Mouse (Mus musculus) B cell, adult 62 days (primary cell): ENCODE measurements around the gene Gm18336. TPM values are rescaled to one million over a fixed set of nuclear protein-coding genes. Genes with fewer than 3 reads are reported as not detected.

Experiments used
- total RNA-seq: library from RNA; stranded (reverse); gene quantifications from 4 replicates; pipeline ENCODE4 v1.2.4, GENCODE M21; 2023

The Gm18336 gene
- not detected in 4 replicates for total RNA-seq

GRCm38 (mm10) chrX:73398636-73399035, at the start of gene Gm18336:
TSS of gene Gm18336 (minus strand) at chrX:73398736.

GRCm38 (mm10) chrX:73435252-73435651, 36.7 kb upstream of the Gm18336 start, which contains the start of gene Trex2:
TSS of gene Trex2 (minus strand) at chrX:73435344.

GRCm38 (mm10) chrX:73410880-73411517, 12.5 kb upstream of the Gm18336 start, which contains the start of gene Zfp92:
TSS of gene Zfp92 (plus strand) at chrX:73411096.

Other genes starting within 250 kb of the Gm18336 start
- gene Xlr5b, start 249.9 kb downstream of the Gm18336 start, total RNA-seq, result not detected in 4 replicates
- 0.19 TPM in 1 of 4 replicates, not detected in the others for gene DXBay18, start 249.3 kb downstream of the Gm18336 start, total RNA-seq
- gene Spin2d, start 221.7 kb downstream of the Gm18336 start, total RNA-seq, result not detected in 4 replicates
- gene Xlr3b, start 206.5 kb downstream of the Gm18336 start, total RNA-seq, result 10.5 to 33.8 TPM (median 14.1 TPM) in 4 replicates
- gene Xlr4b, start 184.4 kb downstream of the Gm18336 start, total RNA-seq, result 30.2 to 40.7 TPM (median 39.6 TPM) in 4 replicates
- 12.5 to 13.9 TPM (median 12.7 TPM) in 4 replicates for gene F8a, start 170.4 kb downstream of the Gm18336 start, total RNA-seq
- 9.2 to 15.8 TPM (median 13.4 TPM) in 4 replicates for gene Xlr4c, start 155.6 kb downstream of the Gm18336 start, total RNA-seq
- gene Xlr3c, start 133.3 kb downstream of the Gm18336 start, total RNA-seq, result not detected in 4 replicates
- not detected in 4 replicates for gene Xlr5a, start 105.8 kb downstream of the Gm18336 start, total RNA-seq
- not detected in 4 replicates for gene Xlr5c, start 105.8 kb downstream of the Gm18336 start, total RNA-seq
- not detected in 4 replicates for gene Gm45015, start 61.9 kb downstream of the Gm18336 start, total RNA-seq
- gene Zfp275, start 56.1 kb downstream of the Gm18336 start, total RNA-seq, result 26.1 to 32.2 TPM (median 29.1 TPM) in 4 replicates
- not detected in 4 replicates for gene Zfp92, start 12.4 kb upstream of the Gm18336 start, total RNA-seq
- 0.61 TPM in 1 of 4 replicates, not detected in the others for gene Trex2, start 36.6 kb upstream of the Gm18336 start, total RNA-seq
- 18.3 to 22.6 TPM (median 21.1 TPM) in 4 replicates for gene Haus7, start 60.3 kb upstream of the Gm18336 start, total RNA-seq
- gene Bgn, start 84.9 kb upstream of the Gm18336 start, total RNA-seq, result 0.44 to 0.89 TPM (median 0.83 TPM) in 3 of 4 replicates, not detected in the other
- not detected in 4 replicates for gene Atp2b3, start 104.3 kb upstream of the Gm18336 start, total RNA-seq
- not detected in 4 replicates for gene Dusp9, start 240.7 kb upstream of the Gm18336 start, total RNA-seq